Mouse (Mus musculus) gastrocnemius, adult 2 months (tissue): ENCODE results near the gene 4931414P19Rik. TPM values are rescaled to one million over a fixed set of nuclear protein-coding genes. Genes with fewer than 3 reads are reported as not detected.
A peak's percentile ranks its signal among the peaks of the same experiment; 100 is the strongest.

Experiments used
- DNase-seq: peaks from one replicate; pipeline ENCODE4 v3.0.0; 2022
- H3K27ac ChIP-seq: fragments of 200-600 bp; 2 replicates; pipeline ENCODE4 v1.8.1; 2022; ENCODE audit warnings: mild to moderate bottlenecking
- H3K4me3 ChIP-seq: fragments of 200-600 bp; 2 replicates; pipeline ENCODE4 v1.8.1; 2022; ENCODE audit warnings: mild to moderate bottlenecking, moderate library complexity
- CTCF ChIP-seq: fragments of 200-600 bp; IDR thresholded peaks from 2 replicates; pipeline ENCODE4 v1.8.1; 2022; ENCODE audit warnings: antibody characterized with exemption, mild to moderate bottlenecking, moderate library complexity
- intact Hi-C: fragments of 180-260 bp; cut with DNase I; formaldehyde crosslinking; loops from one replicate; pipeline ENCODE4 v1.15.1; 2025
- total RNA-seq, 2 experiments: library from RNA; stranded (reverse); gene quantifications; 2 replicates each; pipeline ENCODE4 v1.2.3; 2021

4931414P19Rik gene
- total RNA-seq, 2 experiments from 2014 or later, result 2.2 to 4.0 TPM

- intact Hi-C loops, result loop anchor here (5.0 to 10.0 kb wide), 2 partner anchors 59 to 417 kb away; no protein-coding TSS in a partner anchor
- DNase-seq, result peak; percentile 91
- peak; percentile 85 for TF ChIP-seq CTCF
- peak within 1 kb of the TSS; percentile 4; the same call in 1 of the 2 replicates for H3K27ac ChIP-seq
- H3K4me3 ChIP-seq, result peak within 1 kb of the TSS; percentile 76
Observed at GRCm38 (mm10) chr14:54641305-54641969, 35.6 kb upstream of the 4931414P19Rik start, which contains the start of gene Cdh24. TSS of gene Cdh24 (minus strand) at chr14:54641364.

- Histone ChIP-seq H3K4me3 (peak within 1 kb of the TSS; percentile 76), H3K27ac (peak within 1 kb of the TSS; percentile 4; the same call in 1 of the 2 replicates)
- intact Hi-C loops, result loop anchor here (5.0 to 10.0 kb wide), 2 partner anchors 59 to 416 kb away; no protein-coding TSS in a partner anchor
- DNase-seq, result no peak
- no peak for TF ChIP-seq CTCF
Observed at GRCm38 (mm10) chr14:54640946-54641304, 35.1 kb upstream of the 4931414P19Rik start, which contains the start of gene Gm17606. TSS of gene Gm17606 (plus strand) at chr14:54640952.

GRCm38 (mm10) chr14:54640121-54640520 lies 34.3 kb upstream of the 4931414P19Rik start:
- no peak for TF ChIP-seq CTCF
- DNase-seq, result no peak
- intact Hi-C loops, result loop anchor here (5.0 to 10.0 kb wide), 2 partner anchors 58 to 415 kb away; no protein-coding TSS in a partner anchor
- Histone ChIP-seq H3K27ac (no peak overlapping the region), H3K4me3 (no peak overlapping the region)

- no peak for DNase-seq
- H3K27ac ChIP-seq, result no peak overlapping the region
- H3K4me3 ChIP-seq, result no peak overlapping the region
- intact Hi-C loops, result loop anchor here (5.0 kb wide), 1 partner anchor 111 kb away; no protein-coding TSS in a partner anchor
- peak; percentile 6; the same call in 1 of the 2 replicates for TF ChIP-seq CTCF
Observed at GRCm38 (mm10) chr14:54638210-54638609, 32.4 kb upstream of the 4931414P19Rik start.

GRCm38 (mm10) chr14:54636954-54637353 lies 31.2 kb upstream of the 4931414P19Rik start:
- H3K4me3 ChIP-seq, result no peak overlapping the region
- TF ChIP-seq CTCF, result peak; percentile 82
- peak; percentile 51 for DNase-seq
- intact Hi-C loops, result loop anchor here (5.0 kb wide), 1 partner anchor 110 kb away; no protein-coding TSS in a partner anchor
- H3K27ac ChIP-seq, result no peak overlapping the region

- H3K27ac ChIP-seq, result no peak overlapping the region
- no peak overlapping the region for H3K4me3 ChIP-seq
- TF ChIP-seq CTCF, result peak; percentile 3; the same call in 1 of the 2 replicates
- no peak for DNase-seq
- intact Hi-C loops, result no loop called here
Observed at GRCm38 (mm10) chr14:54634182-54634581, 28.4 kb upstream of the 4931414P19Rik start.

GRCm38 (mm10) chr14:54632252-54632651 lies 26.5 kb upstream of the 4931414P19Rik start:
- no peak overlapping the region for H3K27ac ChIP-seq
- no peak for TF ChIP-seq CTCF
- intact Hi-C loops, result no loop called here
- no peak for DNase-seq
- H3K4me3 ChIP-seq, result no peak overlapping the region

- Histone ChIP-seq H3K27ac (no peak overlapping the region), H3K4me3 (no peak overlapping the region)
- intact Hi-C loops, result no loop called here
- no peak for DNase-seq
- TF ChIP-seq CTCF, result no peak
Observed at GRCm38 (mm10) chr14:54631240-54631599, 25.4 kb upstream of the 4931414P19Rik start.

GRCm38 (mm10) chr14:54630583-54631239 lies 24.9 kb upstream of the 4931414P19Rik start:
- no peak overlapping the region for H3K27ac ChIP-seq
- no peak for TF ChIP-seq CTCF
- intact Hi-C loops, result no loop called here
- DNase-seq, result no peak
- H3K4me3 ChIP-seq, result no peak overlapping the region

- no peak for DNase-seq
- no peak overlapping the region for H3K27ac ChIP-seq
- no peak overlapping the region for H3K4me3 ChIP-seq
- TF ChIP-seq CTCF, result no peak
- intact Hi-C loops, result no loop called here
Observed at GRCm38 (mm10) chr14:54629797-54630196, 24.0 kb upstream of the 4931414P19Rik start.

- Histone ChIP-seq H3K4me3 (no peak overlapping the region), H3K27ac (no peak overlapping the region)
- TF ChIP-seq CTCF, result no peak
- intact Hi-C loops, result no loop called here
- DNase-seq, result no peak
Observed at GRCm38 (mm10) chr14:54628103-54628502, 22.3 kb upstream of the 4931414P19Rik start.

- DNase-seq, result no peak
- Histone ChIP-seq H3K4me3 (no peak overlapping the region), H3K27ac (no peak overlapping the region)
- intact Hi-C loops, result no loop called here
- no peak for TF ChIP-seq CTCF
Observed at GRCm38 (mm10) chr14:54624976-54625375, 19.2 kb upstream of the 4931414P19Rik start.

GRCm38 (mm10) chr14:54623334-54623733 lies 17.5 kb upstream of the 4931414P19Rik start:
- DNase-seq, result no peak

More at GRCm38 (mm10) chr14:54623334-54623733, 17.5 kb upstream of the 4931414P19Rik start:
- no peak for TF ChIP-seq CTCF
- Histone ChIP-seq H3K4me3 (no peak overlapping the region), H3K27ac (no peak overlapping the region)
- intact Hi-C loops, result no loop called here
